Mouse (Mus musculus) layer of hippocampus, postnatal 10 days (tissue): ENCODE data around the gene Gata2. TPM values are rescaled to one million over a fixed set of nuclear protein-coding genes. Genes with fewer than 3 reads are reported as not detected.

ENCODE experiments used
- DNase-seq, 2 experiments: peaks; one replicate each; pipeline ENCODE4 v3.0.0; 2021; ENCODE audit warnings: low spot score in 2 of 2
- total RNA-seq, 2 experiments: library from RNA; stranded (reverse); gene quantifications; 2 replicates each; pipeline ENCODE4 v1.2.3; 2021

Gata2 gene
- total RNA-seq, 2 experiments from 2014 or later, result 4.6 to 5.9 TPM

- DNase-seq, result no peak
Measured at GRCm38 (mm10) chr6:88206566-88206965, 12.9 kb downstream of the Gata2 start.

DNA sequence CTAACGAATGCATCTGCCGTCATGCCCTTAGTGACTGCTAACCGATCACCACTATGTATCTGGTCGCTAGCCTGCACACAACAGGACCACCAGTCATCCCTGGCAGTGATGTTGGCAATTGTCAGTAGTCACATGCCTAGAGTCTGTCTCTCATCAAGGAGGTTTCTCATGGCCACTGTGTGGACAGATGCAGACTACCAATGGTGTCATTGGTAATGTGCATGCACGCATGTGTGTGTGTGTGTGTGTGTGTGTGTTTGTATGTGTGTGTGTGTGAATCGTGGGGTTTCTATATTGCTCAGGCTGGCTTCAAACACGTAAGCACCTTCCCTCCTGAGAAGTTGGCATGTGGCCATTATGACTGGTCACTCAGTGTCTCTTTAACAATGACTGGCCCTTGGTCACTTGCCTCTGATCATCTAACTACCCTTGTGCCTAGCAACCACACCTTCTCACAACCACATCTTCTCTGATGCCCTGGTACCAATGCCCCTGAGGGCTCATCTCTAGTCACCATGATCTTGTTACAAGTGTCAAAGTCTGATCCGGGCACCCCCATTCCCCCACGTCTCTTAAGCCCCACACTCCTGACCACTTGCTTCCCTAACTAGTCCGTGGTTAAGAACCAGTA, 13.8 kb downstream of the Gata2 start:
- no peak for DNase-seq

- no peak for DNase-seq
Measured at GRCm38 (mm10) chr6:88208321-88208720, 14.6 kb downstream of the Gata2 start.

DNA sequence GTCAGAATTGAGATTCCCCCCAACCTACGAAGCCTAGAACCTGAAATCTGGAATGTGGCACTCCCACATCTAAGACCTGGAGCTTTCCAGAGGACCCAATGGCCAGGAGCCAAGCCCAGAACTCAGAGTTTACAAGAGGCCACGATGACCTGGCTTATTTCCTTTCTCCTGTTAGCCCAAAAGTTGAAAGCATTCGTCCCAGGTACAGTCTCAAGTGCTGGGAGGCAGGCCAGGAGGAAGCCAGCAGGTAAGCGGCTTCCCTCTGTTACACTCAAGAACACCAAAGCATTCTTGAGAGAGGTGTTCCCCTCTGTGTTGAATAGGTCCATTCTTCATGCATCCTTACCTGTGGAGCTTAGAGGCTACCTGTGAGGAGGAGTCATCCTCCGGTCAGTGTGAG, 15.8 kb downstream of the Gata2 start:
- DNase-seq, result no peak

DNA sequence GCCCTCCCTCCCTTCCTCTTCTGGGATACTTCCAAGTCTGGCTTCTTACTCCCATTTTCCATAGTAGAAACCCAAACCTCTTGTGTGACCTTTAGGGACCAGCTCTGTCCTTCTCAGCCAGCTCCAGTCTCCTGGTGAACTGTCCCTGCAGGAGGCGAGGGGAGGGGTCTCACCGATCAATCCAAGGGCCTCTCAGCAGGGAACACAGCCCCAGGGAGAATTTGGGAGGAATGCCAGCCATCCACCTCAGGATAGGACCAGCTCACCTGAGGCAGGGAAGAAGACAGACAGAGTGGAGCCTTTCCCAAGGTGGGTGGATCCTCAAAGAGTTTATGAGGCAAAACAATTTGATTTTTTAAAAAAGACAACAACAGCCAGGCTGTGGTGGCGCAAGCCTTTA, 16.5 kb downstream of the Gata2 start:
- DNase-seq, result no peak

GRCm38 (mm10) chr6:88215797-88216196, 22.1 kb downstream of the Gata2 start:
- DNase-seq, result no peak

DNA sequence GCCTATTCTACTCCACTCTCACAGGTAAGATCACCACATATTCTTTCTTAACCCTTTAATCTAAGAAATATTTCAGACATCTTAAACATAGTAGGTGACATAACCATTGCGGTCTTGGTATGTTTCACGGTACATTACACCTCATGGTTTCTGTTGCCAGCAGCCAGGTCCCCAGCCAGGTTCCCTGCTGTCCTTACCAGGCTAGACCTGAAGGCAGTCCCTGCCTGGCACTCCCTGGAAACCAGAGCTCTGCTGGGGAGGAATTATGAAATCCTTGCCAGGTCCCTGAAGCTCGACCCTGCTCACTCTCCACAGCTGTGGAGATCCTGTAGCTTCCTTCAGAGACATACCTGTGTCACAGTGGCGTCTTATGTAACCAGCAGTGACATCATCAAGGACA, 22.5 kb downstream of the Gata2 start:
- no peak for DNase-seq

DNA sequence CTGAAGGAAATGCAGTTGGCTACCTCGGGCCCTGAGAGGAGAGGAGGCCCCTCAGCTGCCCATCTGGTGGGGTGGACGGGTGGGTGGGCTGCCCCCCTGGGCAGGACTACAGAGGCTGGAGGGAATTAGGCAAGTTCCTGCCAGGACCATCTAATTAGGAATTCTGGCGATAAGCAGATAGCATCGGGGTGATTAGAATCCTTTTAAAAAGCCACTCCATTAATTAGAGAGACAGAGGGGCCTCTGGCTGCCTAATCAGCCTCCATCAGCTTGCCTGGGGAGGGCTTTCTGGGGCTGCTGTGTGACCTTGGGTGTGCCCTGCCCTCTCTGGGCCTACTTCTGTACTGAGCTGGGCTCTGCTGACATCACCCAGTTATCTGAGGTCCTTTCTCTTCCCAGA, 25.4 kb downstream of the Gata2 start:
- no peak for DNase-seq

DNA sequence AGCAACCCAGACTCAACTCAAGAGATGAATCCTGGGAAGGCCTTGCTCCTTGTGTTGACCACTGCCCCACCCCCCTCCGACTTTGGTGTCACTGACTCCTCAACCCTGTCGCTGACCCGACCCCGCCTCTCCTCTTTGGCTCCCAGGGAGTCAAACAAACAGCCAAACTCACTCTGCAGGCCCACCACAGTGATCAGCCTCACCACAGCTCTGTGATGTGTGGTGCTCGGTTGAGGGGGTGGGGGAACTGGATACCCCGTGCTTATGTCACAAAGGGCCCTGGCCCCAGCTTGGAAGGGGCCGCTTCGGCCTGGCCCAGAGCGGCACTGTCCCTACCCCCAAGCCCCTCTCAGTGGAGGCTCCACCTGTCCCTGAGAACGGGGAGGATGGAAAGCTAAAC, 28.3 kb downstream of the Gata2 start, which contains the start of gene Dnajb8:
Gene Dnajb8 (plus strand): TSS at position 301 of the 400 bp plus-strand sequence.
- no peak for DNase-seq

DNA sequence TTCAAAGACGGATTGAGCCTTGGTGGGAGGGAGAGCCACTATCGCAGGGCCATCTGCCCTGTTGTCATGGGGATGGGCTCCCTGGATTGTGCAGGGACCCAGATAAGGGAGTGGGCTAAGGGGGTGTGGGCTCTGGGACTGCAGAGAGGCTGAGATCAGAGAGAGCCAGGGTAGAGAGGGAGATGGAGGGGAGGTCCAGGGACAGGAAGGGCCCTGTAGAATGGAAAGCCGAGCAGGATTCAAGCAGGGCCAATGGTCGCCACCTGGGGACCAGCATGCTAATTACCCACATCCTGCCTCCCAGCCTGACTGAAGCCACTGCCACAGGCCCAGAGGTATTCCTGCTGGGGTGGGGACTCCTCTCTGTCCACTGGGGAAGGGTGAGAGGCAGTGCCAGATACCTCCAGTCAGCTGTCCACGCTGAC, 32.9 kb downstream of the Gata2 start:
- DNase-seq, result no peak

DNA sequence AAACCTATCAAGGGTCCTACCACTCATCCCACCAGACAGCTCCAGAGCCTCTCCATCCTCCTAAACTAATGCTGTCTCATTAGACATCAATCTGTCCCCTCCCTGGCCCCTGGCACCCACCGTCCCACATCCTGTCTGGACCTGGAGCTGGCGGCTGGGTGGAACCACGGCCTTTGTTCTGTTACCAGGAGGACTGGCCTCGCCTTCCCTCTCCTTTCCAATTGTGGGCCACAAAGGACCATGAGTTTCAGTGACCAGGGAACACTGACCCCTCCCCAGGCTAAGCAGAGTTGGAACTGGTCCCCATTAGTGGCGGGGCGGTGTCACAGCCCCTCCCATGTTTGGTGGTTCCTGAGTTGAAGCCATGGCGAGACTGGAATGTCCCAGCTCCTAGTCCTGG, 33.8 kb downstream of the Gata2 start:
- no peak for DNase-seq

DNA sequence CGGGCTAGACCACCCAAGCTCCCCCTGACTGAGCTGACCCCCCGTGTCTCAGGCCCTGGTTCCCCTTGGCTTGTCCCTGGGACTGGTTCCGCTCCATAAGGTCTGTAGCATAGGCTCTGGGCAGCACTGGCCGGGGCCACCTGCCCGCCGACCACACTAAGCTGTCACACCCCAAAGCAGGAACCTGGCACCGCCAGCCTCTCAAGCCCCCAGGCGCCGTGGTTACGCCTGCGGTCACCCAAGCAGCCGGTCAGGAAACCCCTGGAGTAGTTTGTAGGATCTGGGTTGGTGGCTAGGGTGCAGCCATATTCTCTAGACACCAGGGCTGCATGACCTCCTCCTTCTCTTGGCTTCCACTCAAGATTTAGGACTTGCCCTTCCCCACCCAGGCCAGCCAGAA, 35.5 kb downstream of the Gata2 start:
- DNase-seq, result no peak

DNA sequence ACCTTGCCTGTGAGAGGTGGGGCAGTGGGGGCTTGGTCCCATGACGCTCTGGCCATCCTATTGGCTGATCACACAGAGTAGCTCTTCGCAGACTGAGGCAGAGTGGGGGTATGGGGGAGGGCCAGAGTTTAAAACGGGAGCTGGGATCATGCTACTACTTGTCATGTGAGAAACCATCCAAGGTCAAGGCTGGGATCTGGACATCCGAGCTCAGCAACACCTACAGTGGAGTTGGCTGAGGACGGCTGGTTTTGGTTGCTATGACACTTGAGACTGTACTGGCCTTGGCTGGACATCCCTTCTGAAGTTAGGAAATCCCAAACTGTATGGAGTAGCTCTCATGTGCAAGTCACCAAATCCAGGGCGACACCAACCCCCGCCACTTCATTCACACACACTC, 38.1 kb downstream of the Gata2 start:
- DNase-seq, result no peak

DNA sequence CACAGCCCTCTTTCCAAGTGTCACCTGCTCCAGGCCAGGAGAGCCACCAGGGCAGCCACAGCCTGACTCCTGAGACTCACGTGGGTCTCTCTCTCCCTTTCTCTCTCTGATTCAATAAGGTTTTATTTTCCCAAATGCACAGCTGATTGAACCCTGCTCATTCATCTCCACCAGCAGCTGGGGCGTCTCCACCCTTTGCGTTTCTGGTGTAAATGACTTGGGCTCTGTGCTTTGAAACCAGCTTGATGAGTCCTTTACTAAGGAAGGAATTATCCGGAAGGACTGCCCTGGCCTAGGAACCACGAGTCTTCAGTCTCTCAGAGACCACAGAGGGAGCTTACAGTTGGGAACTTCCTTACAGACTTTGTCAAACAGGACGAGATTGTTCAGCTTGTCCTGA, 38.5 kb downstream of the Gata2 start:
- DNase-seq, result no peak

DNA sequence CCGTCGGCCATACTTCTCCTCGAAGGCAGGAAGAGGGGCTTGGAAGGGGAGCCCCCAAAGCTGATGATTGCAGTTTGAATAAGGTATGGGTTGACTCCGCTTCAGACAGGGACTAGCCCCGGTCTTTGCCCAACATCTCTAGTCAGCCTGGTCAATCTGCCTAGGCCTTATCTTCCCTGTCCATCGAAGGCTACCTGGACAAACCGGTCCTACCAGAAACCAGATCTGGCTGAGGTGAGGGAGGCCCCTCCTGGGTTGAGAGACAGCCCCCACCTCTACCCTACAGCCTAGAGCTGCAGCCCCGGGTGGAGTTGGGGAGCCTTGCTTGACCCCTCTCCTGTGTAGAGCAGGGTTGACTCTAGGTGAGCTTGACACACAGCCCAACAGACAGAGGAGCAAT, 40.3 kb downstream of the Gata2 start:
- DNase-seq, result no peak

- DNase-seq, result no peak
Measured at GRCm38 (mm10) chr6:88235461-88235860, 41.8 kb downstream of the Gata2 start.

- no peak for DNase-seq
Measured at GRCm38 (mm10) chr6:88235983-88236382, 42.3 kb downstream of the Gata2 start.

GRCm38 (mm10) chr6:88236513-88236912, 42.8 kb downstream of the Gata2 start:
- no peak for DNase-seq

DNA sequence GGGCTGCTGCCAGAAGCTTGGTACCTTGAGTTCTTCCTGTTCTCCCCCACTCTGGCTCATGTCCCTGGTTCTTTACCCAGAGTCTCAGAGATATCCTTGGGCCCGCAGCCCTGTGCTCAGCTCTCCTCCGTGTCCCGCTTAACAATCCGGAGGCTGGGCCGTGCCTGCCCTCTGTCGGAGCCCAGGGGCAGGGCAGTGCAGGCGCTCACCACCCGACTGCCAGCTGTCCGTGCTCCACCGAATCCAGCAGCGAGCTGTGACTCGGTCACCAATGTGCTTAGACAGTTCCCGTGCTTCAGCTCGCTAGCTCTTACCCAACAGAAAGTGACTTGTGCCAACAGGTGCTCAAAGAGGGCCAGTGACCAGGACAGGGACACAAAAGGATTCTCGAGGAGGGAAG, 48.9 kb downstream of the Gata2 start:
- peak; percentile 50 to 68 for DNase-seq

DNA sequence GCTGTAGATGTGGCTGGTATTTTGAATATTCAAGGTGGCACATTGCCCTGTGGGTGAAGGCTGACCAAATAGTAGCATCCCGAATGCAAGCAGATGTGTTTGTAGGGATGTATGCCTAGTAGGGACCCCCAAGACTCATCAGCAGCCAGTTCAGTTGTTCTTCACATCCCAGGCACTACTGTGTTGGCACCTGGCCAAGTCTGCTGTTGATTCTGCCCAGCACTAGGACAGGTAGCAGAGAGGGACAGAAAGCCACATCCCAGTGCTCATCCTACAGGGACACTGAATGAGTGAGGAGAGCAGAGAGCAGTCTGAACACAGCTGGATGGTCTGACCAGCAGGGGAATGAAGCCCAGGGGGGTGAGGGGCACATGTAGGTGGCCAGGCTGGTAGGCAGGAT, 55.5 kb downstream of the Gata2 start:
- no peak for DNase-seq

- DNase-seq, result no peak
Measured at GRCm38 (mm10) chr6:88251396-88251795, 57.7 kb downstream of the Gata2 start.

GRCm38 (mm10) chr6:88251798-88252478, 58.2 kb downstream of the Gata2 start:
- no peak for DNase-seq

GRCm38 (mm10) chr6:88254082-88254481, 60.4 kb downstream of the Gata2 start:
- DNase-seq, result no peak
